Mouse (Mus musculus) E14TG2a.4 (cell line): Measurements from ENCODE around the gene Gfap.

Experiments
- CTCF ChIP-seq: conservative IDR thresholded peaks from 2 replicates; pipeline ENCODE4 v1.5.1; 2014; ENCODE audit warnings: low read length
- NANOG ChIP-seq: IDR thresholded peaks from 2 replicates; pipeline ENCODE4 v1.6.1; 2014; ENCODE audit warnings: borderline replicate concordance, low read length, mixed read lengths
- POU5F1 ChIP-seq: IDR thresholded peaks from 2 replicates; pipeline ENCODE4 v1.6.1; 2014; ENCODE audit warnings: low read length, borderline replicate concordance

- TF ChIP-seq CTCF = no peak
- TF ChIP-seq POU5F1 = no peak
- no peak for TF ChIP-seq NANOG
These were observed 10.6 kb downstream of the Gfap start for GRCm38 (mm10) chr11:102890096-102890495.
